Mouse (Mus musculus) cortical plate, adult 2 months (tissue): Measurements from ENCODE around the gene Osbp.

Experiments
- CTCF ChIP-seq: fragments of 200-500 bp; IDR thresholded peaks from 2 replicates; pipeline ENCODE4 v1.5.1; 2011; ENCODE audit warnings: mild to moderate bottlenecking, control low read depth, low read length; ENCODE audit not compliant: insufficient read depth; ENCODE audit errors: extremely low read depth
- POLR2A ChIP-seq: fragments of 200-500 bp; IDR thresholded peaks from 2 replicates; pipeline ENCODE4 v1.6.1; 2011; ENCODE audit warnings: mild to moderate bottlenecking, low read length, control low read depth; ENCODE audit not compliant: insufficient read depth; ENCODE audit errors: extremely low read depth

GRCm38 (mm10) chr19:12013228-12013627, 47.5 kb downstream of the Osbp start:
- TF ChIP-seq POLR2A (no peak), CTCF (no peak)
